Comparison of ENCODE assay signal across 12 mouse cellular contexts in the genomic region with DNA sequence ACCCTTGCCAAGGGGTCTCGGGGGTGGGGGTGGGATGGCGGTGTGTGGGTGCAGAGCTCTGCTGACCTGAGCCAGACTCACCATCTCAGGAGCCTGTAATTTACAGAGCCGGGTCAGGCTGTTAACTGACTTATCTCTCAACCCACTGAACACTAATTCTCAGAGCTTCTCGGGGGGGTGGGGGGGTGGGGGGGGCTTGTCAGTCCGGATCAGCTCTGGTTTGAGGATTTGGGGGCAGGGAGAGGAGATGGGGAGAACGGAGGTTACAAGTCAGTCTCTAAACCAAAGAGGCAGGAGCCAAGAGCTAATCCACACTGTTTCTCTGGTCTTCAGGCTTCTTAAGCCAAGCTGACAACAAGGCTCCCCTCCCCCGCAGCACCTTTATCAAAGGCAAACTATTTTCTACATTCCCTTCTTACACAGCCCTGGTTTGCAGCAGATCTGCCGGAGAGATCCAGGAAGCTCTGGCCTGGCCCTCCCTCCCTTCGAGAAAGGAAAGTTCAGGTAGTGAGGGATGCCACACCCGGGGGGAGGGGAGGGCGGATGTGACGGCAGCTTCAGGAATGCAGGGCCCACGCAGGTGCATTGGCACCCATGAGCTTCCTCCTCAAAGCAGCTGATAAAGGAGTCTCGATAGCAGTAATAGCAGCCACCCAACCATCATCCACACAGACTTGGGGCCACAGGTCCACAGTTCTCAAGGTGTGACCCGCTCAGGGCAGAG. TPM values are rescaled to one million over a fixed set of nuclear protein-coding genes. Genes with fewer than 3 reads are reported as not detected.
DNase-seq lines count a peak whose midpoint lies in the region; ATAC-seq lines count a peak whose summit lies in the region.
"Had no signal": no experiment of that assay in that cellular context is flagged by ENCODE, and none has a peak within 500 bp of the region (broad histone marks: within the 10 kb centered on the region; RNA-seq: fewer than 3 reads in every experiment).

No protein-coding gene starts in this region.

- no peaks in the 10 kb centered on the region for H3K36me3 ChIP-seq in kidney, embryonic 16.5 days (ENCODE audit: insufficient read depth, low read length)
- H3K36me3 ChIP-seq in hindbrain, embryonic 11.5 days (ENCODE audit: control insufficient read depth, insufficient read depth, low read length), result no peaks in the 10 kb centered on the region
- H3K36me3 ChIP-seq: hindbrain, embryonic 13.5 days; liver, embryonic 13.5 days; neural tube, embryonic 13.5 days had no signal

- H3K4me1 ChIP-seq in kidney, embryonic 16.5 days (ENCODE audit: insufficient read depth, low read length), result peaks cover 63% of the 10 kb centered on the region
- peaks cover 6% of the 10 kb centered on the region for H3K4me1 ChIP-seq in hindbrain, embryonic 11.5 days (replicated peaks; ENCODE audit: control insufficient read depth, insufficient read depth, low read length)

- H3K4me2 ChIP-seq in kidney, embryonic 16.5 days (replicated peaks; ENCODE audit: low read depth, low read length), result 0 out of 2 replicates have a peak overlapping the region, but pooled peaks have one; percentile 26
- no peak overlapping the region for H3K4me2 ChIP-seq in hindbrain, embryonic 11.5 days (replicated peaks; ENCODE audit: low read depth, low read length)
- H3K4me2 ChIP-seq: hindbrain, embryonic 13.5 days; liver, embryonic 13.5 days; neural tube, embryonic 13.5 days had no signal

- 26% methylated on average over 15 of the region's 15 CpGs for WGBS in kidney, embryonic 16.5 days
- WGBS in hindbrain, embryonic 11.5 days, result 55% methylated on average over 15 of the region's 15 CpGs

- H3K4me3 ChIP-seq in kidney, embryonic 16.5 days (ENCODE audit: low read length), result no peak overlapping the region
- no peak overlapping the region for H3K4me3 ChIP-seq in hindbrain, embryonic 11.5 days (ENCODE audit: low read depth, low read length)
- H3K4me3 ChIP-seq: hindbrain, embryonic 13.5 days; liver, embryonic 13.5 days; neural tube, embryonic 13.5 days had no signal

- no peaks in the 10 kb centered on the region for H3K9me3 ChIP-seq in kidney, embryonic 16.5 days (ENCODE audit: low read length)
- no peaks in the 10 kb centered on the region for H3K9me3 ChIP-seq in hindbrain, embryonic 11.5 days (ENCODE audit: control insufficient read depth, low read length)
- H3K9me3 ChIP-seq: hindbrain, embryonic 13.5 days; liver, embryonic 13.5 days; neural tube, embryonic 13.5 days had no signal

- DNase-seq in urinary bladder, adult 18-20 months (ENCODE audit: low spot score in 2 of 2), result peak; percentile 52 to 78
- DNase-seq in urinary bladder, postnatal 10 days (ENCODE audit: low spot score), result no peak
- DNase-seq in lung, postnatal 4 days, result peak; percentile 84 to 93
- peak; percentile 80 for DNase-seq in yolk sac, embryonic 10.5 days (ENCODE audit: low spot score)
- no peak for DNase-seq in gastrocnemius, postnatal 10 days
- DNase-seq in hindbrain, embryonic 11.5 days (ENCODE audit: low spot score), result no peak
- DNase-seq: liver, embryonic 13.5 days; thymus, adult 2 months had no signal

- peak overlapping the region; percentile 96 for H3K27ac ChIP-seq in kidney, embryonic 16.5 days (ENCODE audit: low read length)
- no peak overlapping the region for H3K27ac ChIP-seq in hindbrain, embryonic 11.5 days (ENCODE audit: low read depth, low read length)
- H3K27ac ChIP-seq: hindbrain, embryonic 13.5 days; liver, embryonic 13.5 days; neural tube, embryonic 13.5 days had no signal

- H3K27me3 ChIP-seq in kidney, embryonic 16.5 days (ENCODE audit: insufficient read depth, low read length), result peaks cover 10% of the 10 kb centered on the region; the same call in 1 of the 2 replicates
- peaks cover 9% of the 10 kb centered on the region for H3K27me3 ChIP-seq in hindbrain, embryonic 11.5 days (ENCODE audit: control insufficient read depth, insufficient read depth, low read length)

- ATAC-seq in kidney, embryonic 16.5 days (ENCODE audit: low FRiP score, low TSS enrichment), result no peak
- no peak for ATAC-seq in hindbrain, embryonic 11.5 days (ENCODE audit: low FRiP score)
- ATAC-seq in monocyte, adult 5-6 weeks (replicated peaks; ENCODE audit: insufficient number of reproducible peaks, low FRiP score, low TSS enrichment, poor library complexity, severe bottlenecking), result no peak

- H3K9ac ChIP-seq in kidney, embryonic 16.5 days (replicated peaks; ENCODE audit: low read length), result peak overlapping the region; percentile 40; the same call in 1 of the 2 replicates
- H3K9ac ChIP-seq in hindbrain, embryonic 11.5 days (ENCODE audit: low read depth, low read length), result no peak overlapping the region
- H3K9ac ChIP-seq: hindbrain, embryonic 13.5 days; liver, embryonic 13.5 days; neural tube, embryonic 13.5 days had no signal

RNA-seq across cellular contexts. Expression of gene Pard6b, which starts 2.5 kb away (rescaled TPM):
- 20.0 and 23.9 TPM in 2 replicates for polyA plus RNA-seq in kidney, embryonic 16.5 days (2015; fragmentation: Nextera tagmentation; extraction: Ambion mirVana)
- under 1 TPM; 0.85 to 0.93 TPM for total RNA-seq in gastrocnemius, postnatal 10 days (2021)
- polyA plus RNA-seq in hindbrain, embryonic 11.5 days (2014; fragmentation: Nextera tagmentation; extraction: Ambion mirVana), result 7.1 and 7.5 TPM in 2 replicates
- total RNA-seq in monocyte, adult 5-6 weeks (2017), result 0.78 to 2.5 TPM in 2 of 3 replicates, not detected in the other

Comparison
In these comparisons a context has a peak if more than half of its experiments do, and no peak if none do; other contexts are left out.
1. DNase-seq: peak in urinary bladder, adult 18-20 months (2 of 2), lung, postnatal 4 days (2 of 2) and yolk sac, embryonic 10.5 days (single experiment); none in urinary bladder, postnatal 10 days (single experiment), gastrocnemius, postnatal 10 days (single experiment) and hindbrain, embryonic 11.5 days (single experiment).